Mouse (Mus musculus): Measurements from ENCODE around the gene Abcc4. TPM values are rescaled to one million over a fixed set of nuclear protein-coding genes. Genes with fewer than 3 reads are reported as not detected.

The Abcc4 gene
- total and polyA plus RNA-seq, 3 experiments = 10.5 to 25.2 (median 16.2) TPM

DNA sequence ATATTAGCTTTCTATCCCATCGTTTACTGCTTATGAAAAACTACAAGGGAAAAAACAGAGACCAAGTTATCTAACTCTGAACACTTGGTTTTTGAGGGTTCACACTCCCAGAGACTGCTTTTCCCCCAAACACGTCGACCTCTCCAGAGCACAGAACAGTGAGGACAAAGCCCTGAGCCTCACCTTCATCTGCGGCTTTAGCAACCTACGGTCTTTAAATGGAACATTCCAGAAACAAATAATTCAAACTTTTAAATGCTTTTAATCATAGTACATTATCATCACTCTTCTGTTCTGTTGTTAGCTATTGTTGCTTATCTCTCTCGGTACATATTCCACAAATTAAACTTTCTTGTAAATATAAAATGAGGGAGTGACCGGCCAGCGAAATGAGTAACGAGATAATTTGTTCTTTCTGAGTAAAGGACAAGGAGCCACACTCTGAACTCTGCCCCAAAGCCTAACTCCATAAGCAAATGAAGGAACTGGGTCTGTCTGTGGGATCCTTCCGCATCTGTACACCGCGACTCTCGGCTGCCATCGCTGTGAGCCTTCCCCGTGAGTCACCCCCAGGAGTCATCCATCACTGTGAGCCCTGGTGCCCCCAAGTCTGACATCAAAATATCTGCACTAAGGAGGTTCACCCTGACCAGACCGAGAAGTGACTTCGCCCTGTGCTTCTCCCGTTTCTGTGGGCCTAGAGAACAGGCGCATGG is 126.8 kb downstream of the Abcc4 start:
- TF ChIP-seq GATA2 (IDR thresholded peaks at IDR 0.05; ENCODE audit: borderline replicate concordance, low read depth, low read length) (no peak), CTCF (IDR thresholded peaks at IDR 0.05; ENCODE audit: low read depth, low read length) (no peak), TAL1 (conservative IDR thresholded peaks at IDR 0.05; ENCODE audit: low read depth, low read length) (no peak), GATA1 (IDR thresholded peaks at IDR 0.05; ENCODE audit: borderline replicate concordance, low read length) (no peak), POLR2AphosphoS5 (IDR thresholded peaks at IDR 0.05; ENCODE audit: insufficient replicate concordance, low read depth, low read length) (no peak)

DNA sequence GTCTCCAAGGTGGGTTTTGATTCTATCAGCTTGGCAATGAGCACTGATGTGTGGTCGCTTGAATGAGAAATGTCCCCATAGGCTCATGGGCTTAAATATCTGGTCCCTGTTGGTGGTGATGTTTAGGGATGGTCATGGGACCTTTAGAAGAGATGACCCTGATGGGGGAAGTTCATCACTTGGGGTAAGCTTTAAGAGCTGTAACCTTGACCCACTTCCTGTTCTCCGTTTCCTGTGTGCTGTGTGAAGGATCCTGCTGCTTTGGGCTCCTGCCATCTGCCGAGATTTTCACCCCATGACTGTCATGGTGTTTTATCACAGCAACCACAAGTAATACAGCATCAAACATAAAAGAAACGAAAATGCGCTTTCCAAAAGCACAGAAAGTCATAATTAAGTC is 128.1 kb downstream of the Abcc4 start:
- DNase-seq (ENCODE audit: low spot score) (no peak), ATAC-seq (ENCODE audit: extremely low read depth, insufficient number of reproducible peaks, low FRiP score, poor library complexity, severe bottlenecking) (no peak)
- H3K36me3 ChIP-seq (replicated peaks) = peaks cover 51% of the 10 kb centered on the region
- H3K4me1 ChIP-seq (ENCODE audit: insufficient read depth, low read depth, low read length) = peaks cover 10% of the 10 kb centered on the region
- H3K4me3 ChIP-seq (ENCODE audit: low read depth, low read length) = no peak overlapping the region
- TF ChIP-seq POLR2AphosphoS5 (IDR thresholded peaks at IDR 0.05; ENCODE audit: insufficient replicate concordance, low read depth, low read length) (no peak), TAL1 (conservative IDR thresholded peaks at IDR 0.05; ENCODE audit: low read depth, low read length) (no peak), GATA1 (IDR thresholded peaks at IDR 0.05; ENCODE audit: borderline replicate concordance, low read length) (no peak), CTCF (IDR thresholded peaks at IDR 0.05; ENCODE audit: low read depth, low read length) (no peak), GATA2 (IDR thresholded peaks at IDR 0.05; ENCODE audit: borderline replicate concordance, low read depth, low read length) (no peak)
- no peaks in the 10 kb centered on the region for H3K27me3 ChIP-seq (ENCODE audit: insufficient read depth, low read length)
- H3K9me3 ChIP-seq (replicated peaks) = no peaks in the 10 kb centered on the region

More for the DNA sequence above, 126.8 kb downstream of the Abcc4 start:
- Histone ChIP-seq H3K27me3 (ENCODE audit: insufficient read depth, low read length) (no peaks in the 10 kb centered on the region), H3K36me3 (replicated peaks) (peaks cover 53% of the 10 kb centered on the region), H3K4me3 (ENCODE audit: low read depth, low read length) (no peak overlapping the region), H3K4me1 (ENCODE audit: insufficient read depth, low read depth, low read length) (peaks cover 7% of the 10 kb centered on the region; the same call in 1 of the 2 replicates), H3K9me3 (replicated peaks) (no peaks in the 10 kb centered on the region)
- DNase-seq (ENCODE audit: low spot score) = no peak
- no peak for ATAC-seq (ENCODE audit: extremely low read depth, insufficient number of reproducible peaks, low FRiP score, poor library complexity, severe bottlenecking)

DNA sequence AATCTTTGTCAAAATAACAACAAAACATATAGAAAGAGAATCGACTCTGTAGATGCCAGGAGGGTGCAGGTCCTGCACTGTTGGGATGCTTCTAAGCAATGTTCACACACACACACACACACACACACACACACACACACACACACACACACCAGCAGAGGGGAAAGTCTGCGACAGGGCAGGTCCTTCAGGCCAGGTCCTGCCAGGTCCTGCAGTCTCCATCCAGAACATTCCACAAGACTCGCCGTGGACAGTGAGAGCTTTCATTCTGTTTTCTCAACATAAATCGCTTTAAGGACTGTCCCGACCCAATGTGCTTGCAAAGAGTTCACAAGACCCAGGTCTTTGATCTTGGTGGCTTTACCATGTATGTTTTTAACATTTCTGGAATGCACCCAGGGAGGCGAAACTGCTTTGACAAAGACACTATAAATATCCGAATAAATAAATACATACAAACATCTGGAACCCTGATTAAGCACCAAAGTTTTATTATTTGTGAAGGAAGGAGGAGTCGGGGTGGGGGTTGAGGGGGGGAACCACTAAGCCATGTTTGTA is 133.3 kb downstream of the Abcc4 start:
- no peak for TF ChIP-seq GATA1 (IDR thresholded peaks at IDR 0.05; ENCODE audit: borderline replicate concordance, low read length)
- TF ChIP-seq GATA2 (IDR thresholded peaks at IDR 0.05; ENCODE audit: borderline replicate concordance, low read depth, low read length) = no peak
- no peak for TF ChIP-seq CTCF (IDR thresholded peaks at IDR 0.05; ENCODE audit: low read depth, low read length)
- TF ChIP-seq POLR2AphosphoS5 (IDR thresholded peaks at IDR 0.05; ENCODE audit: insufficient replicate concordance, low read depth, low read length) = no peak
- TF ChIP-seq TAL1 (conservative IDR thresholded peaks at IDR 0.05; ENCODE audit: low read depth, low read length) = no peak
- no peak overlapping the region for H3K4me3 ChIP-seq (ENCODE audit: low read depth, low read length)
- peaks cover 3% of the 10 kb centered on the region; the same call in 1 of the 2 replicates for H3K4me1 ChIP-seq (ENCODE audit: insufficient read depth, low read depth, low read length)
- DNase-seq (ENCODE audit: low spot score) (no peak), ATAC-seq (ENCODE audit: extremely low read depth, insufficient number of reproducible peaks, low FRiP score, poor library complexity, severe bottlenecking) (no peak)
- no peaks in the 10 kb centered on the region for H3K9me3 ChIP-seq (replicated peaks)
- no peaks in the 10 kb centered on the region for H3K27me3 ChIP-seq (ENCODE audit: insufficient read depth, low read length)
- H3K36me3 ChIP-seq (replicated peaks) = peaks cover 59% of the 10 kb centered on the region

DNA sequence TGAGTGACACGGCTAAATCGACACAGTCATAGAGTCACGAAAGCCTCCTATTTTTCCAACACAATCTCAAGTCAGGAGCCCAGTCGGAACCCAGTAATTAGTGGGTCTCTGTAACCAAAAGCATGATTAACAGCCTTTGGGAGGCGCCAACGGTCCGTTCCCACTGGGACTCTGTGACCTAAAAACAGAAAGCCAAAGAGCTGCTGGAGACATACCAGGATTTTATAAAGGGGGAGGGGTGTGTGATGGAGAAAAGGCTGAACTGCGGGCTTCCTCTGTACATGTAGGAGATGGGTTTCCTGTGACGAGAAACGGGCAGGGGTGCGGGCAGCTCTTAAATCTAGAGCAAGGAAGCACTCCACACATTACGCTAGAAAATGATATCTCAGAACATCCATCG is 136.4 kb downstream of the Abcc4 start:
- no peak for DNase-seq (ENCODE audit: low spot score)
- no peak for TF ChIP-seq GATA1 (IDR thresholded peaks at IDR 0.05; ENCODE audit: borderline replicate concordance, low read length)
- no peak for TF ChIP-seq GATA2 (IDR thresholded peaks at IDR 0.05; ENCODE audit: borderline replicate concordance, low read depth, low read length)
- TF ChIP-seq POLR2AphosphoS5 (IDR thresholded peaks at IDR 0.05; ENCODE audit: insufficient replicate concordance, low read depth, low read length) = no peak
- Histone ChIP-seq H3K9me3 (replicated peaks) (no peaks in the 10 kb centered on the region), H3K4me1 (ENCODE audit: insufficient read depth, low read depth, low read length) (peaks cover 3% of the 10 kb centered on the region; the same call in 1 of the 2 replicates), H3K36me3 (replicated peaks) (peaks cover 54% of the 10 kb centered on the region), H3K4me3 (ENCODE audit: low read depth, low read length) (no peak overlapping the region), H3K27me3 (ENCODE audit: insufficient read depth, low read length) (no peaks in the 10 kb centered on the region)
- ATAC-seq (ENCODE audit: extremely low read depth, insufficient number of reproducible peaks, low FRiP score, poor library complexity, severe bottlenecking) = no peak

DNA sequence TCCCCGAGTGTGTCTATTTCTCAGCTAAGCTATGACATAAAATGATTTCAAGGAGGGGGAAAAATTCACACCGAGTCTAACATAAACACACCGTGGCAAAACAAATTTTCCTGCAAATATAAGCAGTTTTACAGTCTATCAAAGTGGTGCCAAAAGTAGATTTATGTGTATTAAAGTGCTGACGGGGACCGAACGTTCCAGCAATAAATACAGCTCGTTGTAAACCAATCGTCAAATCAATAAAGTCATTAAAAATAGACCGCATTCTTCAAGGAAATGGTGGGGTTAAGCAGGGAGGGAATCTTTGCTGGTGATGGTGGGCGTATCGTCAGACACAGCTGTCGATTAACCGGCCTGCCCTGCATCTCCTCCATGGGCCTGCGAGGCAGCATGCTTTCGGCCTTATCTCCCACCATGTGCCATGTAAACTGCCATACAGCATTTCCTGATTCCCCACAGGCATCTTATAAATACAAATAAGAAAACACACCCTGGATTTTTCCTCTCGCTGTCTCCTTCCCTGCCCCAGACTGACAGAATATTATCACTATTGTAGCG is 137.8 kb downstream of the Abcc4 start:
- H3K9me3 ChIP-seq (replicated peaks) = no peaks in the 10 kb centered on the region
- peaks cover 52% of the 10 kb centered on the region for H3K36me3 ChIP-seq (replicated peaks)
- no peaks in the 10 kb centered on the region for H3K4me1 ChIP-seq (ENCODE audit: insufficient read depth, low read depth, low read length)
- ATAC-seq (ENCODE audit: extremely low read depth, insufficient number of reproducible peaks, low FRiP score, poor library complexity, severe bottlenecking) (no peak), DNase-seq (ENCODE audit: low spot score) (no peak)
- H3K27me3 ChIP-seq (ENCODE audit: insufficient read depth, low read length) = no peaks in the 10 kb centered on the region
- H3K4me3 ChIP-seq (ENCODE audit: low read depth, low read length) = no peak overlapping the region
- TF ChIP-seq GATA2 (IDR thresholded peaks at IDR 0.05; ENCODE audit: borderline replicate concordance, low read depth, low read length) (no peak), CTCF (IDR thresholded peaks at IDR 0.05; ENCODE audit: low read depth, low read length) (no peak), GATA1 (IDR thresholded peaks at IDR 0.05; ENCODE audit: borderline replicate concordance, low read length) (no peak), TAL1 (conservative IDR thresholded peaks at IDR 0.05; ENCODE audit: low read depth, low read length) (no peak), POLR2AphosphoS5 (IDR thresholded peaks at IDR 0.05; ENCODE audit: insufficient replicate concordance, low read depth, low read length) (no peak)

DNA sequence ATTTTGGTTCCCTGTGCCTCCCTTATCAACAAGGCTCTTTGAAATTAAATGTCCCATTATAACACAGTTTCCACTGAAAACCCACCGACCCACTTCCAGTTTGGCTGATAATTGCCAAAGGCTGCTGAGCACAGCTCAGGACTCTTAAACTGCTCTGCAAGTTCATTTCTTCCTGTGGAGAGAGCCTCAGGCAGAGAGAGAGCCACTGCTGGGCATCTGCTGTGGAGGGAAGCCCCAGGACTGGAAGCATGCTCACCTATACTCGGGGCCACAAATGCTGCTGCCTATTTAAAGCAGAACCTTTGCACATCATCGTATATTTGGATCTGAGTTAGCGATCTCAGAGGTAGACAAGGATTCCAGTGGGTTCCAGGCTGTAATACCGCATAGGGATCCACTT is 139.2 kb downstream of the Abcc4 start:
- DNase-seq (ENCODE audit: low spot score) (no peak), ATAC-seq (ENCODE audit: extremely low read depth, insufficient number of reproducible peaks, low FRiP score, poor library complexity, severe bottlenecking) (no peak)
- no peaks in the 10 kb centered on the region for H3K4me1 ChIP-seq (ENCODE audit: insufficient read depth, low read depth, low read length)
- H3K9me3 ChIP-seq (replicated peaks) = no peaks in the 10 kb centered on the region
- H3K27me3 ChIP-seq (ENCODE audit: insufficient read depth, low read length) = no peaks in the 10 kb centered on the region
- no peak for TF ChIP-seq CTCF (IDR thresholded peaks at IDR 0.05; ENCODE audit: low read depth, low read length)
- no peak for TF ChIP-seq GATA2 (IDR thresholded peaks at IDR 0.05; ENCODE audit: borderline replicate concordance, low read depth, low read length)
- no peak for TF ChIP-seq POLR2AphosphoS5 (IDR thresholded peaks at IDR 0.05; ENCODE audit: insufficient replicate concordance, low read depth, low read length)
- TF ChIP-seq GATA1 (IDR thresholded peaks at IDR 0.05; ENCODE audit: borderline replicate concordance, low read length) = no peak
- TF ChIP-seq TAL1 (conservative IDR thresholded peaks at IDR 0.05; ENCODE audit: low read depth, low read length) = no peak
- H3K36me3 ChIP-seq (replicated peaks) = peaks cover 59% of the 10 kb centered on the region
- H3K4me3 ChIP-seq (ENCODE audit: low read depth, low read length) = no peak overlapping the region
